Mouse (Mus musculus): ENCODE data around the gene Rxfp1. TPM values are rescaled to one million over a fixed set of nuclear protein-coding genes. Genes with fewer than 3 reads are reported as not detected.

Gene Rxfp1
- polyA plus RNA-seq, 1 experiment from 2014 or later = 0.25 TPM

DNA sequence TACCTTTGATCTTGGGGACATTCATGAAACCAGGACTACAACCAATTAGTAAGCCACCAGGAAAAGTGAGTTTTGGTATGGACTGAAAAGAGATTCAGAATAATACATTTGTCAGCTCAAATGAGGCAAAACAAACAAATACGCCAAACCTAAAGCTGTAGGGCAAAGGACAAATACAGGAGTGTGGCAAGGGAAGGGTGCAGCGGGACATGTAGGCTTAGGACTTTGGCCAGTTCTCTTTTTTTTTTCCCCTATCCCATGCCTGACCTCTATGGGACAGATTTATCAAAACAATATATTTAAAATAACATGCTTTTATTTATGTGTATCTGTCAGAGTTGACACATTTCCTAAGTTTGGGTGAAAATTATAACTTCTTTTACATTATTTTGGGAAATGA is 127.8 kb downstream of the Rxfp1 start:
- H3K4me2 ChIP-seq (ENCODE audit: low read depth, low read length) = no peak overlapping the region
- H3K9me3 ChIP-seq (replicated peaks; ENCODE audit: control insufficient read depth, low read length) = no peaks in the 10 kb centered on the region
- 94% methylated on average over 2 of the region's 2 CpGs for WGBS
- no peak overlapping the region for H3K4me3 ChIP-seq (ENCODE audit: low read depth, low read length)
- no peaks in the 10 kb centered on the region for H3K27me3 ChIP-seq (ENCODE audit: control insufficient read depth, insufficient read depth, low read length)
- H3K4me1 ChIP-seq (ENCODE audit: control insufficient read depth, insufficient read depth, low read length) = no peaks in the 10 kb centered on the region
- H3K27ac ChIP-seq (replicated peaks; ENCODE audit: low read depth, low read length) = no peak overlapping the region
- DNase-seq (ENCODE audit: low spot score) = no peak
- H3K36me3 ChIP-seq (replicated peaks; ENCODE audit: control insufficient read depth, insufficient read depth, low read depth, low read length) = peaks cover 2% of the 10 kb centered on the region
- no peak overlapping the region for H3K9ac ChIP-seq (replicated peaks; ENCODE audit: low read length)
- ATAC-seq (replicated peaks; ENCODE audit: insufficient number of reproducible peaks, low FRiP score, low TSS enrichment, low read depth) = no peak

DNA sequence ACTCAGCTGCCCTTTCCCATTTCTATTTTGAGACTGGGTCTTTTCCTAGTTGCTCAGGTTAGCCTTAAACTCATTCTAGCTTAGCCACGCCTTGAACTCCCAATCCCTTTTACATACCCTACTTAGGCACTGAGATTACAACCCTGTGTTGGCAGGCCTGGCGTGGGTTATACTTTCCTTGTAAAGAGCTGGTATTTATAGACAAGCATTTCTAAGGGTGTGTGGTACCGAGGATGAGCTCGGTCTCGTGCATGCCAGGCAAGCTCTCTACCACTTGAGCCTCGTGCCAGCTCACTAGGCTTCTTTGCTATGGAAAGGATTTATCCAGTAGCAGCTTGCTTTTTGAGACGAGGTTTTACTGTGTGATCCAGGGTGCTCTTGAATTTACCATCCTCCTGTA is 142.2 kb downstream of the Rxfp1 start:
- WGBS = 94% methylated on average over 7 of the region's 7 CpGs
- Histone ChIP-seq H3K4me3 (ENCODE audit: low read depth, low read length) (no peak overlapping the region), H3K27ac (replicated peaks; ENCODE audit: low read depth, low read length) (no peak overlapping the region), H3K9me3 (replicated peaks; ENCODE audit: control insufficient read depth, low read length) (no peaks in the 10 kb centered on the region), H3K27me3 (ENCODE audit: control insufficient read depth, insufficient read depth, low read length) (no peaks in the 10 kb centered on the region), H3K4me1 (ENCODE audit: control insufficient read depth, insufficient read depth, low read length) (no peaks in the 10 kb centered on the region), H3K9ac (replicated peaks; ENCODE audit: low read length) (no peak overlapping the region), H3K4me2 (ENCODE audit: low read depth, low read length) (no peak overlapping the region), H3K36me3 (replicated peaks; ENCODE audit: control insufficient read depth, insufficient read depth, low read depth, low read length) (no peaks in the 10 kb centered on the region; the same call in none of the 2 replicates)
- DNase-seq (ENCODE audit: low spot score) (no peak), ATAC-seq (replicated peaks; ENCODE audit: insufficient number of reproducible peaks, low FRiP score, low TSS enrichment, low read depth) (no peak)

DNA sequence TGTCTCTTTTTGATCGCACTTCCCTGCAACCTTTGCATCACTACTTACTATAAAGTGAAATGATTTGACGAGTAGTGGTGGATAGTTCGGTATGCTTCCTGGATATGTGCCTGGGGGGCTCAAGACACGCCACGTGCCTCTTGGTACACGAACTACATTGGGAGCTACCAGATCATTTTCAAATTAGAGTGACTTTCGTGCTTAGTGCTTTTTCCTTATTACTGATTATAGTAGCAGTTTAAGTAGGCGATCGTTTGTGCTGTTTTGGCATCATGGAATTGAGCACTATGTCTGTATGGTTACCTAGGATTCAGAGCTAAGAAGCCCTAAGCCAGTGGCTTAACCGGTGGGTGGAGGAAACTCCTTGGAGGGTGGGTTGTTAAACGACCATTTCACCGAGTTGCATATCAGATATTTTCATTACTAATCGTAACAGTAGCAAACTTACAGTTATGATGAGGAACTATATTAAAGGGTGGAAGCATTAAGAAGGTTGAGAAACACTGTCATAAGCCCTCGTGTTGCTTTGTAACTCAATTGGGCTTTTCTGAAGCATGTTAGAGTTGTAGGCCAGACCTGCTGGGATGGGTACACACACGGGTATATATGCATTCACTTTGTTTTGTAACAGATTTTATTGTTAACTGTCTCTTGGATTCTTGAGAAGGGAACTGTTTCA is 145.7 kb downstream of the Rxfp1 start:
- Histone ChIP-seq H3K9ac (replicated peaks; ENCODE audit: low read length) (peak overlapping the region; percentile 89), H3K4me1 (ENCODE audit: control insufficient read depth, insufficient read depth, low read length) (no peaks in the 10 kb centered on the region), H3K27ac (replicated peaks; ENCODE audit: low read depth, low read length) (no peak overlapping the region), H3K4me2 (ENCODE audit: low read depth, low read length) (peak overlapping the region; percentile 59), H3K27me3 (ENCODE audit: control insufficient read depth, insufficient read depth, low read length) (no peaks in the 10 kb centered on the region), H3K9me3 (replicated peaks; ENCODE audit: control insufficient read depth, low read length) (no peaks in the 10 kb centered on the region), H3K36me3 (replicated peaks; ENCODE audit: control insufficient read depth, insufficient read depth, low read depth, low read length) (no peaks in the 10 kb centered on the region; the same call in 1 of the 2 replicates), H3K4me3 (ENCODE audit: low read depth, low read length) (peak overlapping the region; percentile 80)
- 5% methylated on average over 15 of the region's 15 CpGs for WGBS
- DNase-seq (ENCODE audit: low spot score) (no peak), ATAC-seq (replicated peaks; ENCODE audit: insufficient number of reproducible peaks, low FRiP score, low TSS enrichment, low read depth) (no peak)

Other genes with a start within 250 kb of the Rxfp1 start
- gene Fnip2, start 170.1 kb downstream of the Rxfp1 start, polyA plus RNA-seq (2014; fragmentation: Nextera tagmentation; extraction: Ambion mirVana) = 3.9 and 4.5 TPM in 2 replicates
- 246 and 268 TPM in 2 replicates for gene Ppid, start 146.5 kb downstream of the Rxfp1 start, polyA plus RNA-seq (2014; fragmentation: Nextera tagmentation; extraction: Ambion mirVana)
- 39.2 and 43.5 TPM in 2 replicates for gene 4930579G24Rik, start 108.8 kb downstream of the Rxfp1 start, polyA plus RNA-seq (2014; fragmentation: Nextera tagmentation; extraction: Ambion mirVana)
- gene Etfdh, start 108.4 kb downstream of the Rxfp1 start, polyA plus RNA-seq (2014; fragmentation: Nextera tagmentation; extraction: Ambion mirVana) = 54.2 and 56.5 TPM in 2 replicates
- 4.8 and 5.1 TPM in 2 replicates for gene Tmem144, start 114.9 kb upstream of the Rxfp1 start, polyA plus RNA-seq (2014; fragmentation: Nextera tagmentation; extraction: Ambion mirVana)
- gene Fam198b, start 146.7 kb upstream of the Rxfp1 start, polyA plus RNA-seq (2014; fragmentation: Nextera tagmentation; extraction: Ambion mirVana) = 2.5 and 3.2 TPM in 2 replicates